23 mouse cellular contexts compared by ENCODE assay signal in genomic region chr4:9981354-9982040, GRCm38 (mm10).
DNase-seq lines count a peak whose midpoint lies in the region; ATAC-seq and TF ChIP-seq lines count a peak whose summit lies in the region.
"Had no signal": no experiment of that assay in that cellular context is flagged by ENCODE, and none has a peak within 500 bp of the region (broad histone marks: within the 10 kb centered on the region; RNA-seq: fewer than 3 reads in every experiment).

No protein-coding gene starts in this region.

- H3K9ac ChIP-seq in kidney, postnatal 0 days (ENCODE audit: low read depth, low read length), result no peak overlapping the region
- no peak overlapping the region for H3K9ac ChIP-seq in kidney, embryonic 15.5 days
- H3K9ac ChIP-seq in limb, embryonic 12.5 days (replicated peaks), result no peak overlapping the region
- H3K9ac ChIP-seq: embryonic facial prominence, embryonic 12.5 days; embryonic facial prominence, embryonic 15.5 days; forebrain, postnatal 0 days; heart, embryonic 13.5 days; hindbrain, embryonic 12.5 days; hindbrain, embryonic 15.5 days had no signal

- 47% methylated on average over 3 of the region's 3 CpGs for WGBS in kidney, postnatal 0 days
- WGBS in kidney, embryonic 15.5 days, result 55% methylated on average over 3 of the region's 3 CpGs
- WGBS in limb, embryonic 12.5 days, result 35% methylated on average over 3 of the region's 3 CpGs

- H3K4me2 ChIP-seq in kidney, postnatal 0 days (ENCODE audit: low read length), result no peak overlapping the region
- H3K4me2 ChIP-seq in kidney, embryonic 15.5 days, result no peak overlapping the region
- H3K4me2 ChIP-seq in limb, embryonic 12.5 days, result no peak overlapping the region
- H3K4me2 ChIP-seq: embryonic facial prominence, embryonic 12.5 days; embryonic facial prominence, embryonic 15.5 days; heart, embryonic 13.5 days; hindbrain, embryonic 12.5 days; hindbrain, embryonic 15.5 days had no signal

- H3K36me3 ChIP-seq in kidney, postnatal 0 days (ENCODE audit: insufficient read depth, low read length), result no peaks in the 10 kb centered on the region
- H3K36me3 ChIP-seq in kidney, embryonic 15.5 days, result no peaks in the 10 kb centered on the region
- no peaks in the 10 kb centered on the region for H3K36me3 ChIP-seq in limb, embryonic 12.5 days
- H3K36me3 ChIP-seq: embryonic facial prominence, embryonic 12.5 days; embryonic facial prominence, embryonic 15.5 days; heart, embryonic 10.5 days; heart, embryonic 13.5 days; hindbrain, embryonic 12.5 days; hindbrain, embryonic 15.5 days had no signal

- no peak overlapping the region for H3K4me3 ChIP-seq in kidney, postnatal 0 days (replicated peaks; ENCODE audit: low read depth, low read length)
- H3K4me3 ChIP-seq in kidney, embryonic 15.5 days (replicated peaks), result no peak overlapping the region
- no peak overlapping the region for H3K4me3 ChIP-seq in limb, embryonic 12.5 days (replicated peaks)
- H3K4me3 ChIP-seq: embryonic facial prominence, embryonic 12.5 days; embryonic facial prominence, embryonic 15.5 days; heart, adult 2 months; heart, embryonic 10.5 days; heart, embryonic 13.5 days; hindbrain, embryonic 12.5 days; hindbrain, embryonic 15.5 days had no signal

- no peaks in the 10 kb centered on the region for H3K27me3 ChIP-seq in kidney, postnatal 0 days (ENCODE audit: insufficient read depth, low read length)
- H3K27me3 ChIP-seq in kidney, embryonic 15.5 days, result no peaks in the 10 kb centered on the region
- no peaks in the 10 kb centered on the region for H3K27me3 ChIP-seq in limb, embryonic 12.5 days
- H3K27me3 ChIP-seq: embryonic facial prominence, embryonic 12.5 days; embryonic facial prominence, embryonic 15.5 days; heart, embryonic 13.5 days; hindbrain, embryonic 12.5 days; hindbrain, embryonic 15.5 days had no signal

- DNase-seq in kidney, postnatal 0 days (ENCODE audit: low spot score), result peak; percentile 4
- DNase-seq in forelimb bud, embryonic 11.5 days (ENCODE audit: low read depth, low spot score), result peak; percentile 61
- no peak for DNase-seq in spleen, postnatal 10 days (ENCODE audit: low spot score in 2 of 2)
- DNase-seq in cerebellum, adult 9-10 months, result no peak
- DNase-seq: adrenal gland, adult 8-10 months; adrenal gland, postnatal 25 days; cerebellum, adult 11-12 months; cerebellum, adult 9-11 months; cerebellum, postnatal 25 days; forebrain, postnatal 0 days; gastrocnemius, postnatal 25 days; heart, adult 2 months; heart, postnatal 14 days had no signal

- no peak for ATAC-seq in kidney, postnatal 0 days (replicated peaks; ENCODE audit: low FRiP score, low read depth)
- no peak for ATAC-seq in kidney, embryonic 15.5 days (replicated peaks; ENCODE audit: low FRiP score)
- ATAC-seq in limb, embryonic 12.5 days (ENCODE audit: insufficient number of reproducible peaks, insufficient read depth, low FRiP score, low TSS enrichment, low read depth), result peak; percentile 82
- ATAC-seq: activated CD4-positive, CD25-positive, alpha-beta regulatory T cell, adult 4 months; forebrain, embryonic 14.5 days; forebrain, postnatal 0 days had no signal

- no peaks in the 10 kb centered on the region for H3K4me1 ChIP-seq in kidney, postnatal 0 days (replicated peaks; ENCODE audit: insufficient read depth, low read length)
- no peaks in the 10 kb centered on the region for H3K4me1 ChIP-seq in kidney, embryonic 15.5 days
- H3K4me1 ChIP-seq in limb, embryonic 12.5 days (replicated peaks), result peaks cover 6% of the 10 kb centered on the region; the same call in 1 of the 2 replicates
- H3K4me1 ChIP-seq: embryonic facial prominence, embryonic 12.5 days; embryonic facial prominence, embryonic 15.5 days; heart, embryonic 10.5 days; heart, embryonic 13.5 days; hindbrain, embryonic 12.5 days; hindbrain, embryonic 15.5 days had no signal

- no peak for TF ChIP-seq CTCF in kidney, postnatal 0 days (IDR thresholded peaks at IDR 0.05; ENCODE audit: low read depth)

- no peaks in the 10 kb centered on the region for H3K9me3 ChIP-seq in kidney, postnatal 0 days (replicated peaks; ENCODE audit: low read length)
- no peaks in the 10 kb centered on the region for H3K9me3 ChIP-seq in kidney, embryonic 15.5 days (replicated peaks)
- H3K9me3 ChIP-seq in limb, embryonic 12.5 days, result no peaks in the 10 kb centered on the region
- H3K9me3 ChIP-seq: embryonic facial prominence, embryonic 12.5 days; embryonic facial prominence, embryonic 15.5 days; heart, embryonic 10.5 days; heart, embryonic 13.5 days; hindbrain, embryonic 12.5 days; hindbrain, embryonic 15.5 days had no signal

- H3K27ac ChIP-seq in kidney, postnatal 0 days, result no peak overlapping the region
- H3K27ac ChIP-seq in kidney, embryonic 15.5 days, result no peak overlapping the region
- H3K27ac ChIP-seq in limb, embryonic 12.5 days, result no peak overlapping the region
- H3K27ac ChIP-seq: embryonic facial prominence, embryonic 12.5 days; embryonic facial prominence, embryonic 15.5 days; heart, adult 2 months; heart, embryonic 10.5 days; heart, embryonic 13.5 days; hindbrain, embryonic 12.5 days; hindbrain, embryonic 15.5 days had no signal

Comparison
In these comparisons a context has a peak if more than half of its experiments do, and no peak if none do; other contexts are left out.
1. DNase-seq: peak in kidney, postnatal 0 days (single experiment) and forelimb bud, embryonic 11.5 days (single experiment); none in spleen, postnatal 10 days (0 of 2) and cerebellum, adult 9-10 months (single experiment).